Mouse (Mus musculus) limb, embryonic 14.5 days (tissue): ENCODE results near the gene Uggt1. TPM values are rescaled to one million over a fixed set of nuclear protein-coding genes. Genes with fewer than 3 reads are reported as not detected.

ENCODE experiments used
- ATAC-seq: fragments of 200-750 bp; cut with Nextera tagmentation; 2 replicates; pipeline ENCODE4 v1.8.0; 2017; ENCODE audit warnings: low read depth, moderate number of reproducible peaks, moderate TSS enrichment; ENCODE audit not compliant: low FRiP score
- DNase-seq: peaks from one replicate; pipeline ENCODE4 v3.0.0-alpha.2; 2015; ENCODE audit warnings: low spot score
- H3K27ac ChIP-seq: fragments of 300-500 bp; sonication (generic); replicated peaks from 2 replicates; pipeline ENCODE4 v1.5.1; 2014; ENCODE audit warnings: low read depth, mild to moderate bottlenecking, low read length, moderate library complexity, mixed read lengths
- H3K27me3 ChIP-seq: fragments of 300-500 bp; sonication (generic); 2 replicates; pipeline ENCODE4 v1.6.1; 2014; ENCODE audit warnings: low read length, mixed read lengths; ENCODE audit not compliant: control insufficient read depth, insufficient read depth
- H3K36me3 ChIP-seq: fragments of 300-500 bp; sonication (generic); 2 replicates; pipeline ENCODE4 v1.6.1; 2014; ENCODE audit warnings: mild to moderate bottlenecking, low read length, moderate library complexity, mixed read lengths; ENCODE audit not compliant: control insufficient read depth, insufficient read depth
- H3K4me1 ChIP-seq: fragments of 300-500 bp; sonication (generic); 2 replicates; pipeline ENCODE4 v1.6.1; 2014; ENCODE audit warnings: antibody characterized with exemption, low read length, mixed read lengths; ENCODE audit not compliant: control insufficient read depth, insufficient read depth
- H3K4me2 ChIP-seq: fragments of 300-500 bp; sonication (generic); replicated peaks from 2 replicates; pipeline ENCODE4 v1.6.1; 2014; ENCODE audit warnings: low read depth, mild to moderate bottlenecking, low read length, moderate library complexity; ENCODE audit not compliant: severe bottlenecking
- H3K4me3 ChIP-seq: fragments of 300-500 bp; sonication (generic); replicated peaks from 2 replicates; pipeline ENCODE4 v1.5.1; 2014; ENCODE audit warnings: low read length
- H3K9ac ChIP-seq: fragments of 300-500 bp; sonication (generic); 2 replicates; pipeline ENCODE4 v1.6.1; 2014; ENCODE audit warnings: mild to moderate bottlenecking, low read depth, low read length, moderate library complexity; ENCODE audit not compliant: severe bottlenecking
- H3K9me3 ChIP-seq: fragments of 300-500 bp; sonication (generic); 2 replicates; pipeline ENCODE4 v1.6.1; 2016; ENCODE audit warnings: low read length; ENCODE audit not compliant: control insufficient read depth
- POLR2A ChIP-seq: fragments of 200-500 bp; IDR thresholded peaks from 2 replicates; pipeline ENCODE4 v1.8.0; 2012; ENCODE audit warnings: inconsistent platforms, mild to moderate bottlenecking, moderate library complexity, borderline replicate concordance; ENCODE audit not compliant: insufficient read depth, insufficient read length; ENCODE audit errors: extremely low read depth
- WGBS: fragments of 180-500 bp; shearing (Covaris S2); extraction: QIAGEN DNeasy Blood & Tissue Kit; methylation state at CpG from one replicate; pipeline ENCODE4 v1.1.7; 2014; 5-methylcytosine and 5-hydroxymethylcytosine counted together
- polyA plus RNA-seq, 2 experiments: library from polyadenylated mRNA; depleted of rRNA in 1 of 2; stranded (reverse) in 1 of 2; unstranded in 1 of 2; fragments of >200 nt; fragmentation: Nextera tagmentation in 1 of 2; extraction: Ambion mirVana in 1 of 2; gene quantifications; 2 replicates each; pipeline versions ENCODE4 v1.2.1 to v1.2.3; 2012 to 2014

Uggt1 gene
- polyA plus RNA-seq, 2 experiments, result 30.8 to 74.3 TPM

DNA sequence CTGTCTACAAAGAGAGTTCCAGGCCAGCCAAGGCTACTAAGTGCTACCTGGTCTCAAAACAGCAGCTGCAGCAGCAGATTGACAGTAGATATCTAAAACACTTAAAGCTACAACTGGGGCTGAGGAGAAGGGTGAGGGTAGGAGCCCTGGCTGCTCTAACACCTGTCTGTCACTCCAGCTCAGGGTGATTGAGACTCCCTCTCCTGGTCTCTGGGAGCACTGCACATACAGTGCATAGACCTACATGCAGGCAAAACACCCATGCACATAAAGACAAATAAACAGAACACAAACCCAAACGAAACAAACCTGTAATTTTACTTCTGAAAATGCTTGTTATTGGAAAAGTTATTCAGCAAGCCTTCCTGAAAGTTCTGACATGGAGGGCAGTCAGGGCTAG, 95.1 kb downstream of the Uggt1 start:
- no peak overlapping the region for H3K4me3 ChIP-seq
- no peak for TF ChIP-seq POLR2A
- no peak overlapping the region for H3K27ac ChIP-seq
- no peaks in the 10 kb centered on the region for H3K4me1 ChIP-seq
- H3K36me3 ChIP-seq, result peaks cover 81% of the 10 kb centered on the region
- H3K9ac ChIP-seq, result no peak overlapping the region
- no peaks in the 10 kb centered on the region for H3K9me3 ChIP-seq
- no peak for ATAC-seq
- WGBS, result 61% methylated on average over 1 of the region's 1 CpGs
- DNase-seq, result peak; percentile 16
- H3K27me3 ChIP-seq, result no peaks in the 10 kb centered on the region
- no peak overlapping the region for H3K4me2 ChIP-seq

DNA sequence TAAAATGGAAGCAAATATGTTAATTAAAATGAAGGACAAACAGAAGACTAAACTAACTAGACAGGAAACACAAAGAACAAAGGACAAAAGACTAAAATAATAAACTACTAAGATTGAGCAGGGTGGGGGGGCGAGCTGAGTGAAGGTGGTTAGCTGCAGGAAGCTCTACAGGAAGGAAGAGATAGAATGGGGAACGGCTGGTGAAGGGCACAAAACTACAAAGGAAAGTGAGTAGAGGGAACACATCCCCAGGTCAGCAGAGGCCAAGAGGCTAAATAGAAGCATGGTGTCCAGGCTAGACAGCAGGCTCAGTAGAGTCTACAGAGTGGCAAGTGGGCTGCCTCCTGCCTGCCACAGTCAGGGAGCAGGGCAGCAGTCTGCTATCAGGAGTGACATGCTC, 95.7 kb downstream of the Uggt1 start:
- WGBS, result 74% methylated on average over 2 of the region's 2 CpGs
- H3K9me3 ChIP-seq, result no peaks in the 10 kb centered on the region
- no peak for TF ChIP-seq POLR2A

DNA sequence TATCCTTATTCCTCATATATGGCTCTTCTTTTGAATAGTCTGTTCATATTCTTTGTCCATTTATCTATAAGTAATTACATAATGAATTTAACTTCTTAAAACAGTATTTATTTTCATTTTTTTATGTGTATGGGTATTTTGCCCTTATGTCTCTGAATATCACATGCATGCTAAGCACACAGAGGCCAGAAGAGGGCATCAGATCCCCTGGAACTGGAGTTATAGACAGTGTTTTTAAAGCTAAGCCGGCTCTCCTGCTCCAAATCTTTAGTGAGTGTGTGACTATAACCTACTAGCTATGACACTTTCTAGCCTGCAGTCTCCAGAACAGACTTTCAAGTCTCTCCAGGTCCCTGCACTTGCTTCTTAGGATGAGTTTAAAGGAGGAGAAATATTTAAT, 99.5 kb downstream of the Uggt1 start:
- H3K9ac ChIP-seq, result no peak overlapping the region
- no peaks in the 10 kb centered on the region for H3K27me3 ChIP-seq
- no peak for TF ChIP-seq POLR2A
- H3K4me2 ChIP-seq, result no peak overlapping the region
- peaks cover 76% of the 10 kb centered on the region for H3K36me3 ChIP-seq
- H3K4me1 ChIP-seq, result no peaks in the 10 kb centered on the region
- H3K9me3 ChIP-seq, result no peaks in the 10 kb centered on the region
- no peak overlapping the region for H3K4me3 ChIP-seq
- H3K27ac ChIP-seq, result no peak overlapping the region
- ATAC-seq, result no peak
- WGBS, result 22% methylated on average over 1 of the region's 1 CpGs
- peak; percentile 65 for DNase-seq

More for the DNA sequence above, 95.7 kb downstream of the Uggt1 start:
- no peak overlapping the region for H3K9ac ChIP-seq
- H3K27ac ChIP-seq, result no peak overlapping the region
- no peak for DNase-seq
- H3K36me3 ChIP-seq, result peaks cover 81% of the 10 kb centered on the region
- H3K4me1 ChIP-seq, result no peaks in the 10 kb centered on the region
- H3K4me2 ChIP-seq, result no peak overlapping the region
- H3K27me3 ChIP-seq, result no peaks in the 10 kb centered on the region
- H3K4me3 ChIP-seq, result no peak overlapping the region
- ATAC-seq, result no peak

DNA sequence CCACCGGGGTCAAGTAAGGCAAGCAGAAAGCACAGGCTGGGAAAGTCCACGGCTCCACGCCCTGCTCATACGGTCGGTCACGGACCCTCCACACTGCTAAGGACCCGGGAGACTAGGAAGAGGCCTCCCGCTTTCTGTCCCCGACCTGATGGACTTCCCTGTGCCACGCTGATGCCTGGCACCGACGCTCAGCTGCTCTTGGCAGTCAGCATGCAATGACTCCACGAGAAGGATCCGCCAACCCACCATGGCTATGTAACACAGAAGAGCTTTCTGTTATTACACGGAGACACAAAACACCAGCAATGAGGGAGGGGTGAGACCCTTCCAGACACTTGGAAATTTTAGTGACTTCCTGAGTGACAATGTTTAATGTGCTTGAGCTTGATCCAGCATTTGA, 104.2 kb downstream of the Uggt1 start:
- Histone ChIP-seq H3K9ac (no peak overlapping the region), H3K4me3 (no peak overlapping the region), H3K36me3 (peaks cover 34% of the 10 kb centered on the region), H3K9me3 (no peaks in the 10 kb centered on the region), H3K27me3 (no peaks in the 10 kb centered on the region), H3K27ac (no peak overlapping the region), H3K4me2 (no peak overlapping the region), H3K4me1 (no peaks in the 10 kb centered on the region)
- WGBS, result 97% methylated on average over 15 of the region's 15 CpGs
- TF ChIP-seq POLR2A, result no peak
- ATAC-seq (no peak), DNase-seq (no peak)

DNA sequence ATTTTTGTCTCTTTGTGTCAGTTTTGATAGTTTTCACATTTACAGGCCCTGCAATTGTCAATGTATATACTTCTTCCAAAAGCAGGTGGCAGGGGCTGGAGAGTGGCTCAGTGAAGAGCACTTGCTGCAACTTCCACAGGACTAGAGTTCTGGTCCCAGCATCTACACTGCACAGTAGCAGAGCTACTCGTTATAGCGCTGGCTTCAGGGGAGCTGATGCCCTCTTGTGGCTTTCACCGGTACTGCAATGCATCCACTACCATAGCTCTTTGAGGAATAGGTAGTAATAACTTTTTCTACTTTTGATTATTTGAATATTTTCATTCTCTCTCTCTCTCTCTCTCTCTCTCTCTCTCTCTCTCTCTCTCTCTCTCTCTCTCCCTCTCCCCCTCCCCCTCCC, 109.9 kb downstream of the Uggt1 start:
- H3K4me3 ChIP-seq, result no peak overlapping the region
- peak; percentile 77 for DNase-seq
- 6% methylated on average over 3 of the region's 3 CpGs for WGBS

DNA sequence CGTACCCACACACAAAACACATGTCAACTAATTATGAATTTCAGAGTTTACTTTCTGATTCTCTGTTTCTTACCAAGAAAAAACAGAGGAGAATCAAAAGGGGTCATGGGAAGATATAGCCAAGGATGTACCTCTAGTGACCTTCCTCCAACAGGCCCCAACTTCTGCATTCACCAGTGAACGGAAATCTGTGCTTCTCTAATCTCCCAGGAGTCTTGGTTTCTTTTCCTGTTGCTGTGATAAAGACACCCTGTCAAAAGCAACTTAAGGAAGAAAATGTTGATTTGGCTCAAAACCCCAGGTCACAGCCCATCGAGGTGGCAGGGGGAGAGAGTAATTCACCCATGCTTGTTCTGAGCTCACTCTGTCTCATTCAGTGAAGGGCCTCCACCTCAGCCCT, 110.9 kb downstream of the Uggt1 start:
- H3K9ac ChIP-seq, result no peak overlapping the region
- no peak for DNase-seq
- H3K36me3 ChIP-seq, result no peaks in the 10 kb centered on the region
- H3K27ac ChIP-seq, result no peak overlapping the region
- no peaks in the 10 kb centered on the region for H3K9me3 ChIP-seq
- no peaks in the 10 kb centered on the region for H3K4me1 ChIP-seq
- H3K4me2 ChIP-seq, result no peak overlapping the region
- 79% methylated on average over 3 of the region's 3 CpGs for WGBS
- H3K4me3 ChIP-seq, result no peak overlapping the region
- H3K27me3 ChIP-seq, result no peaks in the 10 kb centered on the region
- TF ChIP-seq POLR2A, result no peak
- no peak for ATAC-seq

More for the DNA sequence above, 109.9 kb downstream of the Uggt1 start:
- Histone ChIP-seq H3K27ac (no peak overlapping the region), H3K9me3 (no peaks in the 10 kb centered on the region), H3K9ac (no peak overlapping the region), H3K4me2 (no peak overlapping the region), H3K4me1 (no peaks in the 10 kb centered on the region), H3K27me3 (no peaks in the 10 kb centered on the region), H3K36me3 (no peaks in the 10 kb centered on the region)
- no peak for ATAC-seq
- no peak for TF ChIP-seq POLR2A
